Mouse (Mus musculus): ENCODE data around the gene Brd3os.

DNA sequence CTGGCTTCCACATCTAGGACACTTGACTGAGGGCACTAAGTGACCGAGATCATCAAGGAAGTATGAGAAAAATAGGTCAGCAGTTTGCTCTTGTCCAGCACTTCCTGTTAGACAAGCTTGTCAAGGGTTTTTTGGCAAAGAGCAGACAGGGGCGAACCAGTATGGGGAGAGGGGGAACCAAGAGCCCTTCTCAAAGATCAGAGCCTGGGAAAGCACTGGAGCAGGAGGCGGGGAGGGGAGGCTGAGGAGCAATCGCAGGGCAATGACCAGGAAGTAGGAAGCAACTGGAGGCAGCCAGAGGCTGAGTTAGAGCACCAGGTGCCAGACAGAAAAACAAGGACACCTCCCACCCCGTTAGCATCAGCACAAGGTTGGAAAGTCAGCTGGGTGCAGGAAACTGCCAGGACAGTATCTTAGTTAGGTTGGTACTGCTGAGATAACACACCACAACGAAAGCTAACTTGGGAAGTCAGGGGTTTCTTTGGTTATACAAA lies 23.5 kb upstream of the Brd3os start:
- TF ChIP-seq CTCF (IDR thresholded peaks at IDR 0.05; ENCODE audit: extremely low read depth, insufficient read length, insufficient replicate concordance, low read depth, low read length) = no peak
- TF ChIP-seq POLR2A (IDR thresholded peaks at IDR 0.05; ENCODE audit: low read depth, low read length) = no peak

Measured in small intestine, adult 2 months (tissue).